Mouse (Mus musculus): ENCODE results near the gene Ppp3ca. TPM values are rescaled to one million over a fixed set of nuclear protein-coding genes. Genes with fewer than 3 reads are reported as not detected.
A peak's percentile ranks its signal among the peaks of the same experiment; 100 is the strongest.
"Not testable (repeated sequence)": the region's sequence is repeated elsewhere in the genome, so short reads cannot be mapped to it uniquely, and the experiment has no call there.

Ppp3ca gene
- total RNA-seq, 2 experiments from 2014 or later, result 725 to 756 TPM

DNA sequence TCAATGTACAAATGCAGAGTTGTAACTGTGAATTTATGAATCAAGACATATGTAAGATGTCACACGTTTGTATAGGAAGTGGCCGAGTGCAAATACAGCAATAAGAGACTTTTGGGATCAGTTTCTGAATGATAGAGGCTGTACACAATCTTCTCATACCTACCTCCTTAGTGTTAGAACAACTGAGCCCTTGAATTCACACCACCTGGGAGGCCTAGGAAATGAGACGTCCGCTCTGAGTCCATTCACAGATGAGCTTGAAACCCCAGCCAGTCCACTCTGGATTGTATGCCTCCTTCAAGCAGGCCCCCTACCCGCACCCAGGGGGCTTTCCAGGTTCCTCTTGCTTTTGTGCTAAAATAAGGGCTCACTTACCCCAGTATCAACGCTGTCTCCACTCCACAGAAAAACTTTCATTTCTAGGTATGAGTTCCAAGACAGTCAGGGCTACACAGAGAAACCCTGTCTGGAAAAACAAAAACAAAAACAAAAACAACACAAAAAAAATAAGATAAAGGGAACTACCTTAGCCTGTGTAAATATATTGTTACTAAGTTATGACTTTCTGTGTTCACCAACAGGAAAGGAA is 10.1 kb downstream of the Ppp3ca start:
- intact Hi-C loops (cut with DNase I), result loop anchor here (10.0 kb wide), 3 partner anchors 735 to 1075 kb away; no protein-coding TSS in a partner anchor
- DNase-seq (ENCODE audit: low spot score in 2 of 2), result no peak

DNA sequence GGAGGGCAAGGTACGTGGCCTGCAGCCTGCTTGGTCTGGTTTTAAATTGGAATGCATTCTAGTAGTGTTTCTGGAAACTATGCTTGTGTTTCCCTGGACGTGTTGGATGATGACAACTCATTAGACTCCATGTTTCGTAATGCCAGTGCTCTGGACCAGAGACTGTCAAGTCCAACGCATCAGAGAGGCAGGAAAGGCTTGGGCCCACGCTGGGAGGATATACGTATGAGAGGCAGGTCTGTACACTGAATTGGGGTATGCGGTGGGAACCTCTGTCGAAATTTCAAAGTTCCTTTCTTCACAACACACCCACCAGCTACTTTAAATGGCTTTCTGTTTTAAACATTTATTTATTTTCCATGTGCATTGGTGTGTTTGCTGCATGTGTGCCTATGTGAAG is 12.3 kb downstream of the Ppp3ca start:
- DNase-seq (ENCODE audit: low spot score in 2 of 2), result no peak
- intact Hi-C loops (cut with DNase I), result no loop called here

GRCm38 (mm10) chr3:136684191-136684958 is 14.5 kb downstream of the Ppp3ca start:
- DNase-seq (ENCODE audit: low spot score in 2 of 2), result no peak
- intact Hi-C loops (cut with DNase I), result no loop called here

GRCm38 (mm10) chr3:136686429-136686828 is 16.5 kb downstream of the Ppp3ca start:
- no peak for DNase-seq (ENCODE audit: low spot score in 2 of 2)
- intact Hi-C loops (cut with DNase I), result no loop called here

- intact Hi-C loops (cut with DNase I), result no loop called here
- DNase-seq (ENCODE audit: low spot score in 2 of 2), result no peak
Observed at GRCm38 (mm10) chr3:136688101-136688586, 18.2 kb downstream of the Ppp3ca start.

GRCm38 (mm10) chr3:136689793-136690543 is 20.0 kb downstream of the Ppp3ca start:
- intact Hi-C loops (cut with DNase I), result no loop called here
- DNase-seq (ENCODE audit: low spot score in 2 of 2), result no peak

GRCm38 (mm10) chr3:136691984-136692383 is 22.1 kb downstream of the Ppp3ca start:
- intact Hi-C loops (cut with DNase I), result no loop called here
- no peak for DNase-seq (ENCODE audit: low spot score in 2 of 2)

DNA sequence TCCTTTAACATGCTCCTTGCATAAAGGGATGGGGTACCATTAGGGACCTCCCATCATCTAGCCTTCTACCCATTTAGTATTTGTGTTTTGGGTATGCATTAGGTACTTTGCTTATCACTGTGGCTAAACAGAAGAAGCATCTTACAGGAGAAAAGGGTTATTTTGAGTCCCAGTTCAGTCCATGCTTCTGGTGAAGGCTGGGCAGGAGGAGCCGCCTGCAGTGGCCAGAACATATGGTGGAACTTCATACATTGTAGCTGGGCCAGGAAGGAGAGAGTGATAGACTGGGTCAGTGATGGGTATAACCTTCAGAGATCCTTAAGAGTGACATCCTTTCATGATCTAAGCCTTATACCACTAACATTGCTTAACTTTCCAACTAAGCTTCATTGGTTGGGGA is 23.6 kb downstream of the Ppp3ca start:
- DNase-seq (ENCODE audit: low spot score in 2 of 2), result no peak
- intact Hi-C loops (cut with DNase I), result no loop called here

DNA sequence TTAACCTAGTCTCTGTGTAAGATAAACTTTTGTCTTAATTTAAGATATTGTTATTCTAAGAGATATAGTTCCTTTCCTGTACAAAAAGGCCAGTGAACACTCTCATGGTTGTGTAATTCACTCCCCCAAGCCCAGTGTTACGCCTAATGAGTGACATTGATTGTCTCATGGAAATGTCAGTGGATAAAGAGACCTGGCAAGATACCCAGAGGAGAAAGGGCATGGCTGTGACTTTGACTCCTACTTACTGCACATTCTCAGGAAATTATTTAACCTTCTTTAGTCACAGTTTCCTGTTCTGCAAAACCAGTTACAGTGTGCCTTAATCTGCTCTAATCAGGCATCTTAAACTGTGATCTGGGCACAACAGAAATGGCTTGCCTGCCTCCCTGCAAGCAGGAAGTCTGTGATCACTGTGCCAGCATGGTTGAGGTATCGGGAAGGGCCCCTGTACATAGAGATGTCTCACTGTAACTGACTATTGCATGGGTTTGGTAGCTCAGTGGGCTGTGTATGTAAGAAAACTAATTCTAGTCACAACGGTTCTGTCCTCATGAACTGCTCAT is 27.8 kb downstream of the Ppp3ca start:
- intact Hi-C loops (cut with DNase I), result no loop called here
- no peak for DNase-seq (ENCODE audit: low spot score in 2 of 2)

DNA sequence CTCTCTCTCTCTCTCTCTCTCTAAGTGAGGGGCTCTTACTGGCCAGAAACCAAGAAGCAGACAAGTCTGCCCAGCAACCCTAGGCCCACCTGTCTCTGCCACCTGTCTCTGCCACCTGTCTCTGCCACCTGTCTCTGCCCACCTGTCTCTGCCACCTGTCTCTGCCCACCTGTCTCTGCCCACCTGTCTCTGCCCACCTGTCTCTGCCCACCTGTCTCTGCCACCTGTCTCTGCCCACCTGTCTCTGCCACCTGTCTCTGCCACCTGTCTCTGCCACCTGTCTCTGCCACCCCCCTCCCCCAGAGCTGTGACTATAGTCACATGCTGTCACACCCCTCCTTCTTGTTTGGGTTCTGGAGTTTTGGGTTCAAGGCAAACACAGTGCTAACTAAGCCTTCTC is 29.8 kb downstream of the Ppp3ca start:
- intact Hi-C loops (cut with DNase I); DNase-seq (ENCODE audit: low spot score in 2 of 2): not testable (repeated sequence)

GRCm38 (mm10) chr3:136700447-136701009 is 30.6 kb downstream of the Ppp3ca start:
- DNase-seq (ENCODE audit: low spot score in 2 of 2), result peak in 1 of 2 experiments; percentile 35
- intact Hi-C loops (cut with DNase I), result no loop called here

- intact Hi-C loops (cut with DNase I), result no loop called here
- DNase-seq (ENCODE audit: low spot score in 2 of 2), result no peak
Observed at GRCm38 (mm10) chr3:136702861-136703260, 32.9 kb downstream of the Ppp3ca start.

GRCm38 (mm10) chr3:136704515-136705247 is 34.8 kb downstream of the Ppp3ca start:
- no peak for DNase-seq (ENCODE audit: low spot score in 2 of 2)
- intact Hi-C loops (cut with DNase I), result no loop called here

- intact Hi-C loops (cut with DNase I), result no loop called here
Observed at GRCm38 (mm10) chr3:136706048-136706447, 36.1 kb downstream of the Ppp3ca start.

DNA sequence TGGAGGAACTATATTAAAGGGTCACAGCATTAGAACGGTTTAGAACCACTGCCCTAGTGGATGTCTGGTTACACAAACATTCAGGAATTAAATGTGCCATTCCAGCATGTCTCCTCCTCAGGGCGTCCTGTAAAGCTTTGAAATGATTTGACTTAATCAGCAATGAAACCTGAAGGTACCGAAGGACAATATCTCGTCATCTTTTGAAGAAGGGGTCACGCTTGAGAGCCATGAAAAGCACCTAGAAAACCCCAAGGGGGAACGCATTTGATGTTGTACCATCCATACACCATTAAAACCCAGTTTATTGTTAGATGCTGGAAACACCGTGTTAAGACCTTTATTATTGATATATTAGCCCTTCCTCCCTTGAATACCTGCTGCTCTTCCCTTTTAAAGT is 36.8 kb downstream of the Ppp3ca start:
- intact Hi-C loops (cut with DNase I), result no loop called here
- DNase-seq (ENCODE audit: low spot score in 2 of 2), result no peak

More at GRCm38 (mm10) chr3:136706048-136706447, 36.1 kb downstream of the Ppp3ca start:
- no peak for DNase-seq (ENCODE audit: low spot score in 2 of 2)

GRCm38 (mm10) chr3:136707222-136708019 is 37.5 kb downstream of the Ppp3ca start:
- intact Hi-C loops (cut with DNase I), result no loop called here
- no peak for DNase-seq (ENCODE audit: low spot score in 2 of 2)

DNA sequence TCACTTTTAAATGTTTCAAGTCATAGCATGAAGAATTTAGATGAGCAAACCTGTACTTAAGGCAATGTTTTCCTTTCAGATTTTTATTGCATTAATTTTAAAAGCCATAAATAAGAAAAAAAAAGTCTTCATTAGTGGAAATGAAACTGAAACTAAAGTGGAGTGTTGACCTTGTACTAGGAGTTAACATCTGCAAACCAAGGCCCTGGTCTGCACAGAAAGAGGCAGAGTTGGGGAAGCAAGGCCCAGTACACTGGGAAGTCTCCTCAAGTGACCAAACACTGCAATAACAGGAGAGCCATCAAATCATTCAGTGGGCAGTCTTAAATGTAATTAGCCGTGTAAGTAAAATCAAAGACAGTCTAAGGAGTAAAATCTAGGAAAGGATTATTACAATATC is 38.3 kb downstream of the Ppp3ca start:
- no peak for DNase-seq (ENCODE audit: low spot score in 2 of 2)
- intact Hi-C loops (cut with DNase I), result no loop called here

DNA sequence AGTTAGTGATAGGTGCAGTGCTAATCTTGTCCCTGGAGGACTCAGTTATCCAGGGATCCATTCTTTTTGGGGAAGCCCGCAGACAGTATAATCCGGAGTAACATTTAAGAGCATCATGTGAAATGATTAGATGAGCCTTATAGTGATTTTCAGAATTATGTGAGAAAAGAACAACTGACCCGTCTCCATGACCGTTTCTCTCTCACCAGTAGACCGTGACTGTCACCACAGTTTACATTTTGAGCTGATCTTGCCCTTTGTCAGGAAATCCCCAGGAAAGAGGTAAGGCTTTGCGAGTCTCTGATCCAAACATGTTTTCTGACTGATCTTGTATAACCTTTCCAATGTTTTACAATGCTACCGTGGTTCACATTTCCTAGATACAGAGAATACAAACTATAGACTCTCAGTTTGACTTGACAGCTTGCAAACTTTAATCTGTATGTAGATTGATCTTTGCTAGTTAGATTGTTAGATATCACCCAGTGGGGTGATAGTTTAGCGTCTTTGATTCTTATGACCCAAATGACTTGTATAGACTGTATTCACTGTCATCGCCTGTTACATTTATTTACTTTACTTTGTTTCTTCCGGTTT is 40.5 kb downstream of the Ppp3ca start:
- intact Hi-C loops (cut with DNase I), result no loop called here
- no peak for DNase-seq (ENCODE audit: low spot score in 2 of 2)
